Mouse (Mus musculus) limb, embryonic 14.5 days (tissue): ENCODE measurements around the gene Tifab. TPM values are rescaled to one million over a fixed set of nuclear protein-coding genes. Genes with fewer than 3 reads are reported as not detected.
A peak's percentile ranks its signal among the peaks of the same experiment; 100 is the strongest.

Experiments
- ATAC-seq: fragments of 200-750 bp; cut with Nextera tagmentation; 2 replicates; pipeline ENCODE4 v1.8.0; 2017; ENCODE audit warnings: low read depth, moderate number of reproducible peaks, moderate TSS enrichment; ENCODE audit not compliant: low FRiP score
- DNase-seq: peaks from one replicate; pipeline ENCODE4 v3.0.0-alpha.2; 2015; ENCODE audit warnings: low spot score
- H3K27ac ChIP-seq: fragments of 300-500 bp; sonication (generic); replicated peaks from 2 replicates; pipeline ENCODE4 v1.5.1; 2014; ENCODE audit warnings: low read depth, mild to moderate bottlenecking, low read length, moderate library complexity, mixed read lengths
- H3K27me3 ChIP-seq: fragments of 300-500 bp; sonication (generic); 2 replicates; pipeline ENCODE4 v1.6.1; 2014; ENCODE audit warnings: low read length, mixed read lengths; ENCODE audit not compliant: control insufficient read depth, insufficient read depth
- H3K36me3 ChIP-seq: fragments of 300-500 bp; sonication (generic); 2 replicates; pipeline ENCODE4 v1.6.1; 2014; ENCODE audit warnings: mild to moderate bottlenecking, low read length, moderate library complexity, mixed read lengths; ENCODE audit not compliant: control insufficient read depth, insufficient read depth
- H3K4me1 ChIP-seq: fragments of 300-500 bp; sonication (generic); 2 replicates; pipeline ENCODE4 v1.6.1; 2014; ENCODE audit warnings: antibody characterized with exemption, low read length, mixed read lengths; ENCODE audit not compliant: control insufficient read depth, insufficient read depth
- H3K4me2 ChIP-seq: fragments of 300-500 bp; sonication (generic); replicated peaks from 2 replicates; pipeline ENCODE4 v1.6.1; 2014; ENCODE audit warnings: low read depth, mild to moderate bottlenecking, low read length, moderate library complexity; ENCODE audit not compliant: severe bottlenecking
- H3K4me3 ChIP-seq: fragments of 300-500 bp; sonication (generic); replicated peaks from 2 replicates; pipeline ENCODE4 v1.5.1; 2014; ENCODE audit warnings: low read length
- H3K9ac ChIP-seq: fragments of 300-500 bp; sonication (generic); 2 replicates; pipeline ENCODE4 v1.6.1; 2014; ENCODE audit warnings: mild to moderate bottlenecking, low read depth, low read length, moderate library complexity; ENCODE audit not compliant: severe bottlenecking
- H3K9me3 ChIP-seq: fragments of 300-500 bp; sonication (generic); 2 replicates; pipeline ENCODE4 v1.6.1; 2016; ENCODE audit warnings: low read length; ENCODE audit not compliant: control insufficient read depth
- POLR2A ChIP-seq: fragments of 200-500 bp; IDR thresholded peaks from 2 replicates; pipeline ENCODE4 v1.8.0; 2012; ENCODE audit warnings: inconsistent platforms, mild to moderate bottlenecking, moderate library complexity, borderline replicate concordance; ENCODE audit not compliant: insufficient read depth, insufficient read length; ENCODE audit errors: extremely low read depth
- WGBS: fragments of 180-500 bp; shearing (Covaris S2); extraction: QIAGEN DNeasy Blood & Tissue Kit; methylation state at CpG from one replicate; pipeline ENCODE4 v1.1.7; 2014; 5-methylcytosine and 5-hydroxymethylcytosine counted together
- polyA plus RNA-seq, 2 experiments: library from polyadenylated mRNA; depleted of rRNA in 1 of 2; stranded (reverse) in 1 of 2; unstranded in 1 of 2; fragments of >200 nt; fragmentation: Nextera tagmentation in 1 of 2; extraction: Ambion mirVana in 1 of 2; gene quantifications; 2 replicates each; pipeline versions ENCODE4 v1.2.1 to v1.2.3; 2012 to 2014

Gene Tifab
- polyA plus RNA-seq (2012; rRNA removed) (1.9 and 2.0 TPM in 2 replicates), polyA plus RNA-seq (2014; fragmentation: Nextera tagmentation; extraction: Ambion mirVana) (1.1 and 1.3 TPM in 2 replicates)

- no peaks in the 10 kb centered on the region for H3K36me3 ChIP-seq
- H3K4me3 ChIP-seq: no peak within 1 kb of the TSS
- peaks cover 15% of the 10 kb centered on the region for H3K4me1 ChIP-seq
- no peak for TF ChIP-seq POLR2A
- ATAC-seq: no peak
- no peak within 1 kb of the TSS for H3K27ac ChIP-seq
- WGBS: 91% methylated on average over 16 of the region's 16 CpGs
- no peak within 1 kb of the TSS for H3K4me2 ChIP-seq
- DNase-seq: no peak
- H3K9ac ChIP-seq: no peak within 1 kb of the TSS
- no peaks in the 10 kb centered on the region for H3K27me3 ChIP-seq
- no peaks in the 10 kb centered on the region for H3K9me3 ChIP-seq
Observed at GRCm38 (mm10) chr13:56178416-56179035, at the start of gene Tifab. Tifab (minus strand) TSS chr13:56178885.

GRCm38 (mm10) chr13:56226175-56226954 is 47.7 kb upstream of the Tifab start:
- Histone ChIP-seq H3K36me3 (no peaks in the 10 kb centered on the region), H3K27ac (no peak overlapping the region), H3K4me3 (no peak overlapping the region), H3K4me1 (peaks cover 13% of the 10 kb centered on the region), H3K4me2 (no peak overlapping the region), H3K9me3 (no peaks in the 10 kb centered on the region), H3K27me3 (peaks cover 36% of the 10 kb centered on the region), H3K9ac (no peak overlapping the region)
- ATAC-seq (no peak), DNase-seq (no peak)
- no peak for TF ChIP-seq POLR2A
- WGBS: 32% methylated on average over 10 of the region's 10 CpGs

GRCm38 (mm10) chr13:56223625-56224024 is 44.9 kb upstream of the Tifab start:
- Histone ChIP-seq H3K9ac (no peak overlapping the region), H3K27me3 (peaks cover 45% of the 10 kb centered on the region), H3K36me3 (no peaks in the 10 kb centered on the region), H3K9me3 (no peaks in the 10 kb centered on the region), H3K27ac (no peak overlapping the region), H3K4me2 (no peak overlapping the region), H3K4me1 (peaks cover 14% of the 10 kb centered on the region), H3K4me3 (no peak overlapping the region)
- WGBS: 11% methylated on average over 21 of the region's 21 CpGs
- ATAC-seq (no peak), DNase-seq (no peak)
- TF ChIP-seq POLR2A: no peak

- ATAC-seq: no peak
- Histone ChIP-seq H3K27me3 (peaks cover 45% of the 10 kb centered on the region), H3K4me1 (peaks cover 14% of the 10 kb centered on the region), H3K9ac (no peak overlapping the region), H3K4me3 (0 out of 2 replicates have a peak overlapping the region, but pooled peaks have one; percentile 41), H3K4me2 (no peak overlapping the region), H3K36me3 (no peaks in the 10 kb centered on the region), H3K9me3 (no peaks in the 10 kb centered on the region), H3K27ac (no peak overlapping the region)
- DNase-seq: no peak
- no peak for TF ChIP-seq POLR2A
- 3% methylated on average over 4 of the region's 4 CpGs for WGBS
Observed at GRCm38 (mm10) chr13:56222849-56223246, 44.2 kb upstream of the Tifab start.

GRCm38 (mm10) chr13:56221995-56222848 is 43.5 kb upstream of the Tifab start:
- Histone ChIP-seq H3K4me1 (peaks cover 14% of the 10 kb centered on the region), H3K27me3 (peaks cover 45% of the 10 kb centered on the region), H3K36me3 (no peaks in the 10 kb centered on the region), H3K9ac (peak overlapping the region; percentile 52), H3K4me3 (peak overlapping the region; percentile 41), H3K27ac (no peak overlapping the region), H3K9me3 (no peaks in the 10 kb centered on the region), H3K4me2 (peak overlapping the region; percentile 88)
- no peak for TF ChIP-seq POLR2A
- ATAC-seq: peak; percentile 24; the same call in 1 of the 2 replicates
- 4% methylated on average over 49 of the region's 50 CpGs for WGBS
- DNase-seq: no peak
